Mouse (Mus musculus) lung, postnatal 25 days (tissue): ENCODE measurements at regions not wholly inside any gene's neighbourhood (a gene's known extent, or its start where the extent isn't known, plus 50 kb on each side); places are given as distances from the start of the nearest gene placed in this dataset.

Experiments
- DNase-seq: peaks from one replicate; pipeline ENCODE4 v3.0.0; 2022; ENCODE audit warnings: low spot score

DNA sequence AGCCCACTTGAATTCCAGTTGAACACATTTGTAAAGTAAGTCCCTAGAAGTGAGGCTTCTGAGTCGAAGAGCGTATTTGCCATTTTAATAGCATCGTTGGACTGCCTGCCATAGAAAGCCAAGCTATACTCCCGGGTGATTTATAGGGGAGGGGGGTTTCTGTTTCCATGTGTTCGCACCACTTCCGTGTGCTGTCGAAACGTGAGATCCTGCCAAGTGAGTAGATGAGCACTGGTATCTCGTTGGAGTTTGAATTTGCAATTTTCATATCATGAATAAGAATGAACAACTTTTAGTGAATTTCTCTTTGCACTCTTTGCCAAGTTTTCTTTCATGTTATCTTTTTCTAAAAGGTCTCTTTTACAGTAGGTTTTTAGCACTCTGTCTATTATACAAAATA lies 128.7 kb downstream of the Tle3 start:
- DNase-seq, result no peak

DNA sequence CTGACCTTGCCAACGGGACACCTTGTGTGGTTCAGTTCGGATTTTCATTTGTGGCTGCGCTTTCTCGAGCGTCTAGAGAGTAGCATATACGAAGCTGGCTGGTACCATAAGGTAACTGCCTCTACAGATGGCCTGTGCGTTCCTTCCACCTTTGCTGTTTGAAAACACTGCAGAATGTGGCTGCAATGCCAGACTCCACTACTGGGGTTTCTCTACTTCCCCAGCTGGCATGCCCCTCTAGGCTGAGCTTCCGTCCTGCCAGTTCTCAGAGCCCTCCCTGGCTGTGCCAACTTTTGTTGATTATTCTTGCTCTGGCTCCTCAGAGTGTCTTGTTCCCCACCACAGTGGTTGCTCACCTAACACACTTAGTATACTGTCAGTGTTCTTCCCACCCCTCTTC lies 120.7 kb downstream of the Tle3 start:
- no peak for DNase-seq

DNA sequence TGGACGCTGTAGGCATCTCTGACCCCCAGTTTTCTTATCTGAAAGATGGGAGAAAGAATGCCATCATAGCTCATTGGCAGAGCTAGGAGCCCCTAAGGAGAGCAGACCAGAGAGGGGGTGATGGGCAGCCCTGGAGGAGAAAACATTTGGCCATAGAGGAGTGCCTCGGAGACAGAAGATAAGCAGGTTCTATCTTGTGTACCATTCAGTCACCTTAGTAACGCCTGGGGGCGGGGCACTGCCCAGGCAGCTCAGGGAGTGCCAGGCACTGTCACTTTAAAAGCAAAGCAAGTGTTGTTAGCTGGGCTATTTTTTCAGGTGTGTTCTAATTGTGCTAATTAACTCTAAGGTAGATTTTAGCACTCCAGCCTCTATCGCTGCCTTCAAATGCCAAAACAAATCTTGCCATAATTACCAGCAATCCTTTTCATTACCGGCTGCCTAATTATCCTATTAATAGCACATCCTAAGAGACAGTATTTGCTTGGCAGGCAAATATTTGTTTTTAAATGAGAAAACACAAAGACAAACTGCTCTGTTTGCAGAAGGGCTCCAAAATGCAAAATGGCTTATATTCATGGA lies 119.1 kb downstream of the Tle3 start:
- no peak for DNase-seq

DNA sequence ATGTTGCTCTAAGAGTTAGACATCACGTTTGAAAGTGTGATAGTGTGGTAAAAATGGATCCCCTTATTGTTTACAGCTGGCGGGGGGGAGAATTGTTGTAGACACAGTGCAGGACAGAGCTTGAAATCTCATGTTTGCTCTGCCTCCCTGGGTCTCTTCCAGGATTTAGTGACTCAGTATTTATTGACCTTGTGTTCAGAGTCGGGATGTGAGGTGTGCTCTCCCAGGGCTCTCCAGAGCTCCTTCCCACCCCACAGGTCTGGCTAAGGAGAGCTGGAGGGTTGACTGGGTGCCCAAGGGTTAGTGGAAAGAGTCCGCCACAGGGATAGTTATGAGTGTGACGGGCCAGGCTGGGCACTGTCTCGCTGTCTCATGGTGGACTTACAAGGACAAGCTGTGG lies 117.8 kb downstream of the Tle3 start:
- no peak for DNase-seq

DNA sequence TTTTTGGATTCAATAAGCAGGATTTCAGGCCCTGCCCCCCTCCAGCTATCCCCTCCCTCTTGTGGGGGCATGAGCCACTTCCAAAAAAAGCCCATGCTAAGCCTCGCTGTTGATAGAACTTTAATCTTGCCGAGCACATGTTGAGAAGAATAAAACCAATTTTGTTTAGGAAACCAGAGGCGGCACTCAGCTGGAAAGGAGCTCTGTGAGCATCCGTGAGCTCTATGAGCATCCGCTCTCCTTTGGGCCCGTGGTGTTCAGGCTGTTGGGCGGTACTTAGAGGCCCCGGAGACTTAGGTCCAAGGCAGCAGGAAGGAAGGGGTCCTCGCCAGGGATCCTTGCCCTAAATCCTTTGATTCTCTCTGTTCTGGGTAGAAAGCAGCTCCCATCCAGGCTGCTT lies 117.0 kb downstream of the Tle3 start:
- no peak for DNase-seq

DNA sequence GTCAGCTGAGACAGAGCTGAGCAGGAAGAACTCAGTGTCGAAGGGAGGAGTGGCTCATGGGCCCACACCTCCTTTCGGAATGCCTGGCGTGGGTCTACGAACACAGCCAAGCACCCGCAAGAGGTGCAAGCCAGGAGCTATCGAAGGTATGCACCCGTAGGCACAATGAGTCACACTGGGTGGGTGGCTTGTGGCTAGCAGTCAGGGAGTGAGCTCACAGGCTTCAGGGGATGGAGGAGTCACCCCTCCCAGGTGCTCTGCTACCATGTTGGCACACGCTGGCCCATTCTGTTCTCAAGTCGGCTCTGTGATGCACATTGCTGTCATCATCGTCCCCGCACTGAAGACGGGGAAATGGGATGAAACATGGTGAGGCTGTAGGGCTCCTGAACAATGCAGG lies 115.7 kb downstream of the Tle3 start:
- DNase-seq, result no peak

DNA sequence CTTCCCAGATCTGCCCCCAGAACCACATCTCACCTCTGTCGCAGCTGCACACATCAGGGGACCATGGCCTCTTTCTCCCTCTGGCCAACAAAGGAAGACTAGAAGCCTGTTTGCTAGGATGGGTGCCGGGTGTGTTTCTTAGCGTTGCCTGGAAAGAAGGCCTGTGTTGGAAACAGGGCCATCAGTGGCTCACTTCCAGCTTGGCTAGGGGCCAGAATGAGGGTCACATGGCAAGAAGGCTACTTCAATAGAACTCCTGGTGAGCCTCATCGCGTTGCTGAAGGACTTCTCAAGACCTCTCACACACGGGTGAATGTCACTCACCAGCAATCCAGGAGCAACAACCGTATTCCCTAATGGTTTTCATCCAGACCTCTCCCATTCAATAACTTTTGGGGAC lies 115.0 kb downstream of the Tle3 start:
- no peak for DNase-seq

DNA sequence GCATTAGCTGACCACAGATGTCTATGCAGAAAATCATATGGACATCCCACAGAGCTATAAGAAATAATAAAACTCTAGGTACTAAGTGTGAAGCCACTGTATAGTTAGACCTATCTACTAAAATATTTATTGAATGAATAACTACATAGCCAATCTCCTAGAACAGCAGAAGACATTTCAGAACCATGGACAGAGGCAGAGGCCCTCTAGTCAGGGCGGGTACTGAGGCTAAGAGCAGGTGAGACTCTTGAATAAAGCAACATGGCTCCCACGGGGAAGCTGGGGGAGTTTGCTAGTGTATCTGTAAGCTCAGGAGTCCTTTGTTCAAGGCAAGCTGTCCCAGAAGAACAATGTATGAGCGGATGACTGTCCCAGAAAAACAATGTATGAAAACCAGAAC lies 112.2 kb downstream of the Tle3 start:
- peak; percentile 11 for DNase-seq

DNA sequence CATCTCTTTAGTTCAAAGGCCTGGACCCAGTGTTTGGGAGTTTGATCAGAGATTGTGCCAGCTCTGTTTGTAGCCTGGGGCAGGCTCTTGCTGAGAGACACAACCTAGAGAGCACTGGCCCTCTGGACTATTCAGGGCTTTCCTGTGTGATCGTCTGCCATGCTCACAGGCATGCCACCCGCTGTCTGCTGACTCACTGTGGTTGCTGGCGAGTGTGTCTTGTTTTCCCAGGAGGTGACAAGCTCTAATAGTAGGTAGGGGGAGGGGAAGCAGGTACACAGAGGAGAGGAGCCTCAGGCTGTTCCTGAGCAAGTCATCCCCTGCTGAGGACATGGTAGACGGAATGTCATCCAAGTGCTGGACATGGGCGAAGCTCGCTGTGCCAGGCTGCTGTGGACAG lies 107.5 kb downstream of the Tle3 start:
- DNase-seq, result no peak

DNA sequence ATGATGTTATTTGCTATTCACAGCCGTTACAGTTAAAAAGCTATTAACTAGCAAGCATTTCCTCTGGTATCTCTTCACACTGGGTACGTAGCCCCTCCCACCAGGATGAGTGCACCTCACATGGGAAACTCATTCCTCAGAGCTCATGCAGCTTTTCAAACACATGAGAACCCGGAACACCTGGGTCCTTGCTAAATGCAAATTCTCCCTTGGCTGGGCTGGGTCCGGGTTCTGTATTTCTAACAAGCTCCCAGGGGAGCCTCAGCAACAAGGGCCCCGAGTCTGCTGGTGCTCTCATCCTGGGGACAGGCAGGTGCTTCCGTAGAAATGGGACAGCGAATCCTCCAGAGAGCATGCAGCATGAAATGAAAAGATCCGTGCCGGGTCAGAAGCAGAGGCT lies 106.7 kb downstream of the Tle3 start:
- DNase-seq, result no peak

DNA sequence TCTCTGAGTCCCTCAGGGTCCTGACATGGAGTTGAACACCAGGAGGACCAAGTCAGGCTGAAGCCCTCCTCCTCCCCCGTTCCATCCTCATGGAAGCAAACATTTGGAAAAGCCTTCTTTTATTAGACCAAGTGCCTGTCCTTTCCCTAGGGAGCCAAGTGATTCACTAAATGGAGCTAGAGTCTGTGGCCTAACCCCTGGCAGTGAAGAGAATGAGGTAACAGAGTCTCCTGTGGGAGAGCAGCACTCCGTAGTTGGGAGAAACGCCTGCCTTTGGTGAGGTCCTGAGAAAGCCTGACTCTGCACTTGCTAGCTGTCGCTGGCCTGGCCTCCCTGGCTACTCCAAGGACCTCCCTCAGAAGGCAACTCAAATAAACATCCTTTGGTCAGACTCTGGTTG lies 104.2 kb downstream of the Tle3 start:
- DNase-seq, result no peak

DNA sequence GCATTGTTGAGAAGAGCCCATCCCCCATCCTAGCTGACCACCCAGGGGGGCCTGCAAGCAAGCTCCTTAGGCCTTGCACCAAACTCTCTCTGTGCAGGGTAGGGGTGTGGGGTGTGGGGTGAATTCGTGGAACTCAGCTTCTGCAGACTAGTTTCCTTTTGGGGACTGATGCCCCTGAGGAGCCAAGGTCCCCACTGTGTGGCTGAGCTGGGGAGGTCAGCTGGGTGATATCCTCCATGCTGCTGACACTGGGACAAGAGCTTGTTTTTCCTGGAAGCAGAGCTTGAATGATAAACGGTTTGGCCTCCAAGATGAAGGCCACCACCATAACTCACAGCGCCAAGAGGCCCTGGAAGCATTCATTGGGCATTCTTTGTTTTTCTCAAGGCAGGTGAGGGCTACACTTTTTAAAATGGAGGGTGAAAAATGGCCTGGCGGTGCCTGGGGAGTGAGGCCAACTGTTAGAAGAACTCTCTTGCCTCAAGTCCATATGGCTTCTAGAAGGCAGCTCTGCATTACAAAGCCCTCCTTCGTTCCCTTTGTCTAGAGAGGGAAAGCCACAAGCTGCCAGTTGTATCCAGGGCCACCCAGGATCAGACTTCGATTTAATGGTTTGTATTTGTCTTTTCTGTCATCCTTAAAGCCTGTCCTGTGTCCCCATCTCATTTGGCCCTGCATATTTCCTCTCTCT lies 98.8 kb downstream of the Tle3 start:
- no peak for DNase-seq

DNA sequence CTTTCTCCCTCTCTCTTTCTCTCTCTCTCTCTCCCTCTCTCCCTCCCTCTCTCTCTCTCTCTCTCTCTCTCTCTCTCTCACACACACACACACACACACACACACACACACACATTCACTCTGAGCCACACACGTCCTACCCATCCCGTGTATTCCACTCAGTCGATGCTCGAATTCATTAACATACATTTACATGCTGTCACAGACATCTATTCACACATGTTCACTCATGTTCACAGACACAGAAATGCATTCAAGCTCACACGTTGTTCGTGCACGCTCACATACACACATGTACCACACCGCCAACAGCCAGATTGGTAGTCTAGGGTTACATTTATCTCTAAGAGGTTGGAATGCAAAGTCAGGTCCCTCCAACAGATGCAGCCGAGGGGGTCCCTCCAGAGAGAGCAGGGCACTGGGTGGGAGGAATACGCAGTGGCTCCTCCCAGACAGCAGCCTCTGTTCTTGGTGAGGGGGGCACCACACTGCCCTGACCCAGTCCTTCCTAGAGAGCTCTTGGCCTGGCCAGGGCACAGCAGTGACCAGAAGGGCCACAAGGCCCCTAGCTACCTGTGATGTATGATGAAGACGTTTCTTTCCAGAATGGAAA lies 96.8 kb downstream of the Tle3 start:
- DNase-seq, result no peak

DNA sequence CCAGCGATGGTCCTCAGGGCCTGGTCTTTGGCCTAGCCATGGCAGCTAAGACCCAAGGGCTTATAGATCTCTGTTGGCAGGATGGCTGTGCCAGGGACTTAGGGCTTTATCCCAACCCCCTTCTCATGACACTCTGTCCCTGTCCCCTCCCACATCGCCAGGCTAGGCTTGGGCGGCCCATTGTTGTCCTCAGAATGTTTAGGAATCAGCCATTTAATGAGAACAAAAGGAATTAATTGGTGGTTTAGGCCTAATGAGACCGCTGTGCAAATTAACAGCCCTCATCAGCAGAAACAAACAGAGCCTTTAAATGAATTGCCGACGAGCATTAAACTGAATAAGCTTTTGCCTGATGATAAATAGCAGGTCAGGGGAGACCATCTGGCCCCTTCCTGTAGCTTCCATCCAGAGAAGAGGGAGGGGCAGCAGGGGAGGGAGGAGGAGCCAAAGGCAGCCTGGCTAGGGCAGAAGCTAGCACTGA lies 96.2 kb downstream of the Tle3 start:
- DNase-seq, result no peak
